Mouse (Mus musculus) MEL (cell line): ENCODE measurements at regions not wholly inside any gene's neighbourhood (a gene's known extent, or its start where the extent isn't known, plus 50 kb on each side); places are given as distances from the start of the nearest gene placed in this dataset.

Source experiments
- DNase-seq: peaks from one replicate; pipeline ENCODE4 v3.0.0; 2011; ENCODE audit warnings: low read depth, low spot score
- H3K27ac ChIP-seq: 2 replicates; pipeline ENCODE4 v1.5.1; 2012; ENCODE audit warnings: low read depth, mild to moderate bottlenecking, control low read depth, low read length, moderate library complexity; ENCODE audit not compliant: control insufficient read depth
- H3K27me3 ChIP-seq, 2 experiments: fragments of 150-350 bp in 1 of 2; sonication (generic) in 1 of 2; 2 replicates each; pipeline ENCODE4 v1.6.1; 2012; ENCODE audit warnings: low read length in 2 of 2, mild to moderate bottlenecking in 2 of 2, improper control_type of control experiment in 1 of 2, moderate library complexity in 1 of 2; ENCODE audit not compliant: insufficient read depth in 2 of 2, control insufficient read depth in 1 of 2
- H3K36me3 ChIP-seq, 2 experiments: 2 replicates each; pipeline ENCODE4 v1.6.1; 2012 to 2014; ENCODE audit warnings: low read length in 2 of 2, improper control_type of control experiment in 1 of 2, inconsistent platforms in 1 of 2, mild to moderate bottlenecking in 1 of 2; ENCODE audit not compliant: insufficient read depth in 2 of 2, control insufficient read depth in 1 of 2
- H3K4me1 ChIP-seq, 2 experiments: fragments of 150-350 bp in 1 of 2; sonication (generic) in 1 of 2; 2 replicates each; pipeline ENCODE4 v1.6.1; 2012; ENCODE audit warnings: low read length in 2 of 2, improper control_type of control experiment in 1 of 2, mild to moderate bottlenecking in 1 of 2; ENCODE audit not compliant: insufficient read depth in 2 of 2, control insufficient read depth in 1 of 2
- H3K4me3 ChIP-seq, 2 experiments: fragments of 150-350 bp in 1 of 2; sonication (generic) in 1 of 2; 2 replicates each; pipeline ENCODE4 v1.5.1; 2012; ENCODE audit warnings: low read depth in 2 of 2, low read length in 2 of 2, mild to moderate bottlenecking in 2 of 2, moderate library complexity in 2 of 2, control low read depth in 1 of 2, improper control_type of control experiment in 1 of 2; ENCODE audit not compliant: control insufficient read depth in 1 of 2, insufficient read depth in 1 of 2
- H3K79me2 ChIP-seq: 2 replicates; pipeline ENCODE4 v1.6.1; 2012; ENCODE audit warnings: mild to moderate bottlenecking, low read length, moderate library complexity; ENCODE audit not compliant: control insufficient read depth, poor library complexity, insufficient read depth
- H3K9ac ChIP-seq: 2 replicates; pipeline ENCODE4 v1.6.1; 2012; ENCODE audit warnings: low read depth, mild to moderate bottlenecking, control low read depth, low read length, moderate library complexity; ENCODE audit not compliant: control insufficient read depth, poor library complexity, severe bottlenecking
- H3K9me3 ChIP-seq: fragments of 150-350 bp; sonication (generic); replicated peaks from 2 replicates; pipeline ENCODE4 v1.6.1; 2012; ENCODE audit warnings: mild to moderate bottlenecking, low read length, improper control_type of control experiment, moderate library complexity; ENCODE audit not compliant: insufficient read depth
- CHD1 ChIP-seq: IDR thresholded peaks from 2 replicates; pipeline ENCODE4 v1.6.1; 2012; ENCODE audit warnings: low read depth, mild to moderate bottlenecking, inconsistent platforms, low read length, improper control_type of control experiment
- CHD2 ChIP-seq: IDR thresholded peaks from 2 replicates; pipeline ENCODE4 v1.6.1; 2011; ENCODE audit warnings: low read length, improper control_type of control experiment
- E2F4 ChIP-seq: IDR thresholded peaks from 2 replicates; pipeline ENCODE4 v1.6.1; 2011; ENCODE audit warnings: low read depth, low read length, improper control_type of control experiment, borderline replicate concordance
- HCFC1 ChIP-seq: IDR thresholded peaks from 2 replicates; pipeline ENCODE4 v1.6.1; 2012; ENCODE audit warnings: low read depth, mild to moderate bottlenecking, inconsistent platforms, low read length, improper control_type of control experiment, moderate library complexity
- JUND ChIP-seq: IDR thresholded peaks from 2 replicates; pipeline ENCODE4 v1.6.1; 2011; ENCODE audit warnings: low read depth, mild to moderate bottlenecking, improper control_type of control experiment, low read length
- MAFK ChIP-seq: IDR thresholded peaks from 2 replicates; pipeline ENCODE4 v1.6.1; 2011; ENCODE audit warnings: low read depth, mild to moderate bottlenecking, low read length, improper control_type of control experiment, borderline replicate concordance
- MAX ChIP-seq: IDR thresholded peaks from 2 replicates; pipeline ENCODE4 v1.6.1; 2011; ENCODE audit warnings: low read length, improper control_type of control experiment
- MYC ChIP-seq: IDR thresholded peaks from 2 replicates; pipeline ENCODE4 v1.6.1; 2011; ENCODE audit warnings: low read depth, mild to moderate bottlenecking, low read length, improper control_type of control experiment, moderate library complexity
- NRF1 ChIP-seq: IDR thresholded peaks from 2 replicates; pipeline ENCODE4 v1.6.1; 2014; ENCODE audit warnings: low read depth, mild to moderate bottlenecking, inconsistent platforms, low read length, improper control_type of control experiment, moderate library complexity; ENCODE audit not compliant: poor library complexity, insufficient read depth, severe bottlenecking
- POLR2A ChIP-seq, 2 experiments: IDR thresholded peaks; 2 replicates each; pipeline ENCODE4 v1.6.1; 2011 to 2012; ENCODE audit warnings: low read length in 2 of 2, mild to moderate bottlenecking in 2 of 2, control low read depth in 1 of 2, improper control_type of control experiment in 1 of 2, low read depth in 1 of 2, moderate library complexity in 1 of 2; ENCODE audit not compliant: control insufficient read depth in 1 of 2, insufficient read depth in 1 of 2, poor library complexity in 1 of 2
- POLR2AphosphoS2 ChIP-seq: IDR thresholded peaks from 2 replicates; pipeline ENCODE4 v1.6.1; 2011; ENCODE audit warnings: low read length, improper control_type of control experiment
- SMC3 ChIP-seq: IDR thresholded peaks from 2 replicates; pipeline ENCODE4 v1.6.1; 2011; ENCODE audit warnings: low read depth, low read length, improper control_type of control experiment
- TAL1 ChIP-seq: IDR thresholded peaks from 2 replicates; pipeline ENCODE4 v1.6.1; 2012; ENCODE audit warnings: mild to moderate bottlenecking, inconsistent platforms, low read length, moderate library complexity, mixed read lengths
- TCF12 ChIP-seq: IDR thresholded peaks from 2 replicates; pipeline ENCODE4 v1.6.1; 2014; ENCODE audit warnings: low read depth, mild to moderate bottlenecking, inconsistent platforms, low read length, improper control_type of control experiment, moderate library complexity
- USF1 ChIP-seq: IDR thresholded peaks from 2 replicates; pipeline ENCODE4 v1.6.1; 2014; ENCODE audit warnings: low read depth, mild to moderate bottlenecking, inconsistent platforms, low read length, improper control_type of control experiment, moderate library complexity
- USF2 ChIP-seq, 2 experiments: IDR thresholded peaks; 2 replicates each; pipeline ENCODE4 v1.6.1; 2011 to 2012; ENCODE audit warnings: improper control_type of control experiment in 2 of 2, low read length in 2 of 2, borderline replicate concordance in 1 of 2, inconsistent platforms in 1 of 2, low read depth in 1 of 2, mild to moderate bottlenecking in 1 of 2; ENCODE audit not compliant: insufficient read depth in 1 of 2
- ZKSCAN1 ChIP-seq: IDR thresholded peaks from 2 replicates; pipeline ENCODE4 v1.6.1; 2012; ENCODE audit warnings: low read depth, mild to moderate bottlenecking, inconsistent platforms, low read length, improper control_type of control experiment, moderate library complexity

DNA sequence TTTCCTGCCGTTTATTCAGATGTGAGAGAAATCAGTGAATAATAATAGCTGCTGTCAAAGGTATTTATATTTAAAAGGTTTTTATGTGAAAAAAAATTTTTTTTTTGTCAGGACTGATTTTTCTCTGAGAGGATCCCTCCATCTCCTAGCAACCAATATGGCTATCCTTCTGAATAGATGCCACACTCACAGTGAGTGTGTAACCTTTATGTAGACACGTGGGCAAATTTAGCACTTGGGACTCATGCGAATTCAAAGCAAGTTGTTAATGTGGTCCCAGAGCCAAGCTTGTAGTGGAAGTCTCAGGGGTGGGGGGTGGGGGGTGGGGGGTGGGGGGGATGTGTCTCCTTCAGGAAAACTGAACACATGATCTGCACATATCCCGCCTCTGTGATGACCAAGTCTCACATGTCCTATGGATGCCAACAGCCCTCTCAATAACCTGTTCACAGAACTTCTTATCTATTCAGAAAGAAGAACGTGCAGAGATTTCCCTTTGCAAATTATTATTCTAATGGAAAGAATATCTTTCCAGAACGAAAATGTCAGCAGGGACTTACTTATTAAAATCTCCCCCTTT is 112.5 kb upstream of the Arglu1 start:
- no peak for DNase-seq
- Histone ChIP-seq H3K9me3 (no peaks in the 10 kb centered on the region), H3K79me2 (no peaks in the 10 kb centered on the region), H3K4me1 (no peaks in the 10 kb centered on the region), H3K27ac (no peak overlapping the region), H3K4me3 (no peak overlapping the region), H3K9ac (no peak overlapping the region), H3K27me3 (no peaks in the 10 kb centered on the region), H3K36me3 (no peaks in the 10 kb centered on the region)
- no peak for TF ChIP-seq MAFK
- no peak for TF ChIP-seq E2F4
- no peak for TF ChIP-seq USF1
- no peak for TF ChIP-seq SMC3
- no peak for TF ChIP-seq JUND
- TF ChIP-seq CHD1: no peak
- TF ChIP-seq TAL1: no peak
- TF ChIP-seq USF2 (IDR thresholded peaks at IDR 0.05; ENCODE audit: borderline replicate concordance in 1 of 2, insufficient read depth in 1 of 2, low read depth in 1 of 2, low read length in 2 of 2): no peak
- TF ChIP-seq CHD2: no peak
- no peak for TF ChIP-seq POLR2AphosphoS2
- TF ChIP-seq HCFC1: no peak
- TF ChIP-seq MAX: no peak

DNA sequence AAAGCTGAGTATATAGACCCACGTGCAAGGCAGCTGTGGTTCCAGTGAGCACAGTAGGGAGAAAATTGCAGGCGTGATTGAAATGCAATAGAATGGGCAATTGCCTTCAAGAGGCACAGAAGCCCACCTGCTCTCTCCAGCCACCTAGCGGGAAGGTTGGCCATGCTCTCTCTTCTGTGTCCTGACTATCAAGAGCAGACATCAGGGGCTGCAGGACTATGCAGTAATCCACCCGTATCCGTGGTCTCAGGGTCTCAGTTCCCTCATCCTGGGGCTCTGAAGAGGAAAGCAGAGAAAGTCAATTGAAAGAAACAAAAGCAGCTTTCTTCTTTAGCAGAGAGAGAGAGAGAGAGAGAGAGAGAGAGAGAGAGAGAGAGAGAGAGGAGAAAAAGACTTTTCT is 112.0 kb upstream of the Arglu1 start:
- no peaks in the 10 kb centered on the region for H3K79me2 ChIP-seq
- no peaks in the 10 kb centered on the region for H3K36me3 ChIP-seq
- TF ChIP-seq TCF12 (no peak), MYC (no peak), POLR2A (IDR thresholded peaks at IDR 0.05; ENCODE audit: control insufficient read depth in 1 of 2, insufficient read depth in 1 of 2, low read depth in 1 of 2, low read length in 2 of 2, poor library complexity in 1 of 2) (no peak), E2F4 (no peak), MAFK (no peak), NRF1 (no peak), ZKSCAN1 (no peak)
- TF ChIP-seq, all 39 proteins: peak for 0
- no peak overlapping the region for H3K9ac ChIP-seq
- no peak for DNase-seq
- H3K4me1 ChIP-seq: no peaks in the 10 kb centered on the region
- H3K27me3 ChIP-seq: no peaks in the 10 kb centered on the region
- H3K27ac ChIP-seq: no peak overlapping the region
- H3K4me3 ChIP-seq: no peak overlapping the region
- no peaks in the 10 kb centered on the region for H3K9me3 ChIP-seq
